ENCODE assay signal across 10 mouse cellular contexts in genomic region chr14:30735810-30736209, GRCm38 (mm10).
"Had no signal": no experiment of that assay in that cellular context is flagged by ENCODE, and none has a peak within 500 bp of the region (broad histone marks: within the 10 kb centered on the region; RNA-seq: fewer than 3 reads in every experiment).

No protein-coding gene starts in this region.

- DNase-seq: kidney, adult 2 months; liver; liver, postnatal 0 days; lung, embryonic 14.5 days; retina, postnatal 1 day; thymus, postnatal 25 days had no signal

- ATAC-seq: intestine, embryonic 16.5 days; liver, postnatal 0 days; lung, postnatal 0 days; midbrain, embryonic 13.5 days; midbrain, embryonic 16.5 days had no signal
